8 mouse cellular contexts compared by ENCODE assay signal in the genomic region with DNA sequence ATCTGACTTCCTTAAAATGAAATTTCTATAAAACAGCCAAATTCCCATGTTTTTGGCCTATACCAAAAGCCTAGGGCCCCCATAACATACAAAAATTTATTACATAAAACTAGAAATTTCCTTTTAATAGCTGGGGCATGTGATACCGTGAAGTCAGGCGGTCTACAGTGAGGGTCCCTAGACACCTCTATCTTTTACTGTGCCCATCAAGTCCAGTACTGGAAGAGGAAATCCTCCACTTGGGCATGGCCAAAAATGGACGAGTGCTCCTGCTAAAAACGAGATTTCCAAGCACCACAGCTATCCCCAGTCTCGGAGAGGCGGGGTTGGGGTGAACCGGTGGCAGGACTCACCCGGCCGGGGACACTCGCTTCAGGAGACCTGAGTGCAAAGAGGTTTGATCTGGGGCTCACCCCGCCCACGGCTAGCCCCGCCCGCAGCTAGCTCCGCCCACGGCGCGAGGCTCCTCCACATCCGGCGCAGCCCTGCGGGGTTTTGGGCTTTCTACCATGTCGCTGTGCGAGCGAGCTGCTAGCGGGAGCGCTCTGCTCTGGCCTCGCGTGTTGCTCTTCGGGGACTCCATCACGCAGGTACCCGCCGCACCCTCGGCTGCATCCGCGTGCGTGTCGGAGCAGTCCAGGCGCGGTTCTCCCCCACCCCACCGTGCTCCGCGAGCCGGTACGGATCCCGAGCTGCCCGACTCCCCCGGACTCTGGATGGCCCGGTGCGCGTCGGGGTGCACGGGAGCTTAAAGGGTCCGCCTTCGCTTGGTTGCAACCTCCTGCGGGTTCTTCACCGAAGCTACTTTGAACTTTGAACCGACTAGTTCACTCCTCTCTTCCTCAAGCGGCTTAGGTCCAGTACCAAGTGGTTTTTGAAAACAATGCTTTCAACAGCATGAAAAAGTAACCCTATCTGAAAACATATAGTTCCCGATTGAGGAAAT. TPM values are rescaled to one million over a fixed set of nuclear protein-coding genes. Genes with fewer than 3 reads are reported as not detected.
DNase-seq lines count a peak whose midpoint lies in the region; ATAC-seq lines count a peak whose summit lies in the region.

A gene (plus strand): TSS at position 467 of the 946 bp plus-strand sequence.

- H3K4me2 ChIP-seq in hindbrain, embryonic 12.5 days (replicated peaks) = peak within 1 kb of the TSS; percentile 64

- ATAC-seq in hindbrain, embryonic 12.5 days (ENCODE audit: low FRiP score) = peak; percentile 91

- peaks cover 45% of the 10 kb centered on the region for H3K36me3 ChIP-seq in hindbrain, embryonic 12.5 days

- no peaks in the 10 kb centered on the region for H3K9me3 ChIP-seq in hindbrain, embryonic 12.5 days (replicated peaks)

- H3K4me1 ChIP-seq in hindbrain, embryonic 12.5 days = peaks cover 4% of the 10 kb centered on the region

- peak within 1 kb of the TSS; percentile 79 for H3K9ac ChIP-seq in hindbrain, embryonic 12.5 days

- DNase-seq in NIH3T3 (ENCODE audit: low read depth) = peak; percentile 87
- DNase-seq in cerebellum, postnatal 10 days = peak; percentile 87 to 93
- peak; percentile 52 to 76 for DNase-seq in frontal cortex, postnatal 10 days (ENCODE audit: low spot score in 2 of 2)
- peak; percentile 65 to 70 for DNase-seq in layer of hippocampus, postnatal 14 days (ENCODE audit: low spot score in 2 of 2)
- peak; percentile 88 for DNase-seq in lung, postnatal 14 days
- DNase-seq in retina, adult 2 months (ENCODE audit: low read depth, low spot score) = peak; percentile 42
- DNase-seq in thymus, postnatal 36 days = peak; percentile 92

- peak within 1 kb of the TSS; percentile 67; the same call in 1 of the 2 replicates for H3K27ac ChIP-seq in hindbrain, embryonic 12.5 days

- H3K4me3 ChIP-seq in hindbrain, embryonic 12.5 days = peak within 1 kb of the TSS; percentile 70

- 2% methylated on average over 58 of the region's 59 CpGs for WGBS in hindbrain, embryonic 12.5 days

- H3K27me3 ChIP-seq in hindbrain, embryonic 12.5 days = no peaks in the 10 kb centered on the region; the same call in 1 of the 2 replicates

RNA-seq across cellular contexts. Expression of the gene that starts here (rescaled TPM):
- polyA plus RNA-seq in hindbrain, embryonic 12.5 days (2016; fragmentation: Nextera tagmentation; extraction: Ambion mirVana) = 40.2 and 42.8 TPM in 2 replicates
- total RNA-seq in layer of hippocampus, postnatal 14 days (2021) = 10 to 100 TPM; 17.6 to 19.2 TPM

Comparison
In these comparisons a context has a peak if more than half of its experiments do, and no peak if none do; other contexts are left out.
1. Peak in every context shown above with its lines: DNase-seq, ATAC-seq, H3K4me3 ChIP-seq and H3K27ac ChIP-seq.
2. DNase-seq: peak in every context shown above with its lines; median percentile 92 in thymus, postnatal 36 days; 90 in cerebellum, postnatal 10 days; 88 in lung, postnatal 14 days; 87 in NIH3T3; 68 in layer of hippocampus, postnatal 14 days; 64 in frontal cortex, postnatal 10 days; 42 in retina, adult 2 months.